ENCODE assay signal across 24 mouse cellular contexts in the genomic region with DNA sequence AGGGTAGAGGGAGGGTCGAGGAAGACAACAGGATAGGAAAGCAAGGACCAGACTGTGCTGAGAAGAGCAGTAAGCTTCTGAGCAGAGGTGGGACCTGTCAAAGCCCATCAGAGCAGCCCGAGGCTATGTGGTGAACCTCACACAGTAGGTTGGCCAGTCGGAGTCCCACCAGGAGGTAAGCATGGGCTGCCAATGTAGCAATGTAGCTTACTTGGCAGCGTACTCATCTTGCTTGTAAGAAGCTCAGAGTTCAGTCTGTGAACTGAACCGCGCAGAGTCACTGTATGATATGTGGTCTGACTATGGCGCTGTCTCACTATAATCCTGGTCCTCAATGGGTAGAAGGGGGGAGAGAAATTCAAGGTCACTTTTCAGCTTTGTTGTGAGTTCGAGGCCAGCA. TPM values are rescaled to one million over a fixed set of nuclear protein-coding genes. Genes with fewer than 3 reads are reported as not detected.
DNase-seq lines count a peak whose midpoint lies in the region; ATAC-seq and TF ChIP-seq lines count a peak whose summit lies in the region.
"Had no signal": no experiment of that assay in that cellular context is flagged by ENCODE, and none has a peak within 500 bp of the region (broad histone marks: within the 10 kb centered on the region; RNA-seq: fewer than 3 reads in every experiment).

No protein-coding gene starts in this region.

- intact Hi-C loops in heart, postnatal 25 days (cut with DNase I), result no loop called here

- ATAC-seq in kidney, embryonic 16.5 days (ENCODE audit: low FRiP score, low TSS enrichment), result no peak
- no peak for ATAC-seq in stomach, embryonic 15.5 days (ENCODE audit: insufficient read depth, low FRiP score, low read depth)
- ATAC-seq in stomach, postnatal 0 days (ENCODE audit: low FRiP score, low TSS enrichment), result no peak
- ATAC-seq: activated CD4-positive, CD25-positive, alpha-beta regulatory T cell, adult 4 months; forebrain, embryonic 15.5 days had no signal

- no peak overlapping the region for H3K9ac ChIP-seq in kidney, embryonic 16.5 days (replicated peaks; ENCODE audit: low read length)
- no peak overlapping the region for H3K9ac ChIP-seq in stomach, embryonic 15.5 days
- no peak overlapping the region for H3K9ac ChIP-seq in stomach, postnatal 0 days (ENCODE audit: low read length)
- H3K9ac ChIP-seq: embryonic facial prominence, embryonic 13.5 days; forebrain, embryonic 12.5 days; forebrain, embryonic 15.5 days; heart, embryonic 13.5 days had no signal

- no peak for TF ChIP-seq CTCF in stomach, postnatal 0 days (IDR thresholded peaks at IDR 0.05; ENCODE audit: low read depth)

- H3K27me3 ChIP-seq in kidney, embryonic 16.5 days (ENCODE audit: insufficient read depth, low read length), result no peaks in the 10 kb centered on the region
- no peaks in the 10 kb centered on the region for H3K27me3 ChIP-seq in stomach, embryonic 15.5 days (replicated peaks)
- no peaks in the 10 kb centered on the region for H3K27me3 ChIP-seq in stomach, postnatal 0 days (ENCODE audit: control insufficient read depth, insufficient read depth, low read length)
- H3K27me3 ChIP-seq: embryonic facial prominence, embryonic 13.5 days; forebrain, embryonic 12.5 days; forebrain, embryonic 15.5 days; heart, embryonic 13.5 days; hindbrain, embryonic 12.5 days had no signal

- no peaks in the 10 kb centered on the region for H3K9me3 ChIP-seq in kidney, embryonic 16.5 days (ENCODE audit: low read length)
- no peaks in the 10 kb centered on the region for H3K9me3 ChIP-seq in stomach, embryonic 15.5 days
- H3K9me3 ChIP-seq in stomach, postnatal 0 days (ENCODE audit: control insufficient read depth, low read length), result no peaks in the 10 kb centered on the region
- H3K9me3 ChIP-seq: embryonic facial prominence, embryonic 10.5 days; embryonic facial prominence, embryonic 13.5 days; forebrain, embryonic 12.5 days; forebrain, embryonic 15.5 days; heart, embryonic 10.5 days; heart, embryonic 13.5 days; hindbrain, embryonic 12.5 days had no signal

- H3K4me3 ChIP-seq in kidney, embryonic 16.5 days (ENCODE audit: low read length), result no peak overlapping the region
- no peak overlapping the region for H3K4me3 ChIP-seq in stomach, embryonic 15.5 days (replicated peaks)
- no peak overlapping the region for H3K4me3 ChIP-seq in stomach, postnatal 0 days (ENCODE audit: low read depth, low read length)
- H3K4me3 ChIP-seq: embryonic facial prominence, embryonic 10.5 days; embryonic facial prominence, embryonic 13.5 days; erythroblast, embryonic 14.5 days; forebrain, embryonic 12.5 days; forebrain, embryonic 15.5 days; heart, adult 2 months; heart, embryonic 10.5 days; heart, embryonic 13.5 days; hindbrain, embryonic 12.5 days had no signal

- 84% methylated on average over 8 of the region's 8 CpGs for WGBS in kidney, embryonic 16.5 days
- 85% methylated on average over 8 of the region's 8 CpGs for WGBS in stomach, embryonic 15.5 days
- 82% methylated on average over 8 of the region's 8 CpGs for WGBS in stomach, postnatal 0 days

- H3K27ac ChIP-seq in kidney, embryonic 16.5 days (ENCODE audit: low read length), result no peak overlapping the region
- peak overlapping the region; percentile 31; the same call in 1 of the 2 replicates for H3K27ac ChIP-seq in stomach, embryonic 15.5 days
- no peak overlapping the region for H3K27ac ChIP-seq in stomach, postnatal 0 days (replicated peaks)
- H3K27ac ChIP-seq: embryonic facial prominence, embryonic 10.5 days; embryonic facial prominence, embryonic 13.5 days; forebrain, embryonic 12.5 days; forebrain, embryonic 15.5 days; heart, adult 2 months; heart, embryonic 10.5 days; heart, embryonic 13.5 days; hindbrain, embryonic 12.5 days had no signal

- H3K4me2 ChIP-seq in kidney, embryonic 16.5 days (replicated peaks; ENCODE audit: low read depth, low read length), result no peak overlapping the region
- H3K4me2 ChIP-seq in stomach, embryonic 15.5 days, result no peak overlapping the region
- no peak overlapping the region for H3K4me2 ChIP-seq in stomach, postnatal 0 days (replicated peaks; ENCODE audit: low read depth)
- H3K4me2 ChIP-seq: embryonic facial prominence, embryonic 13.5 days; forebrain, embryonic 12.5 days; forebrain, embryonic 15.5 days; heart, embryonic 13.5 days; hindbrain, embryonic 12.5 days had no signal

- no peaks in the 10 kb centered on the region for H3K36me3 ChIP-seq in kidney, embryonic 16.5 days (ENCODE audit: insufficient read depth, low read length)
- H3K36me3 ChIP-seq in stomach, embryonic 15.5 days, result no peaks in the 10 kb centered on the region
- H3K36me3 ChIP-seq in stomach, postnatal 0 days (ENCODE audit: control insufficient read depth, insufficient read depth, low read length), result no peaks in the 10 kb centered on the region
- H3K36me3 ChIP-seq: embryonic facial prominence, embryonic 10.5 days; embryonic facial prominence, embryonic 13.5 days; forebrain, embryonic 12.5 days; forebrain, embryonic 15.5 days; heart, embryonic 10.5 days; heart, embryonic 13.5 days; hindbrain, embryonic 12.5 days had no signal

- DNase-seq in heart, adult 11 months, result peak; percentile 79
- DNase-seq in heart, postnatal 25 days (ENCODE audit: low spot score), result no peak
- DNase-seq in kidney, adult 8-10 months, result peak; percentile 15 to 45
- no peak for DNase-seq in kidney, postnatal 10 days
- peak; percentile 38 to 45 for DNase-seq in kidney, postnatal 36 days
- DNase-seq in stomach, postnatal 0 days (ENCODE audit: low spot score), result no peak
- DNase-seq: cerebellum, adult 11-12 months; cerebellum, adult 8-10 months; cerebellum, postnatal 36 days; embryo, embryonic 11 days; gastrocnemius, postnatal 25 days; heart, adult 2 months; heart, postnatal 14 days had no signal

- peaks cover 9% of the 10 kb centered on the region for H3K4me1 ChIP-seq in kidney, embryonic 16.5 days (ENCODE audit: insufficient read depth, low read length)
- H3K4me1 ChIP-seq in stomach, embryonic 15.5 days, result peaks cover 4% of the 10 kb centered on the region; the same call in 1 of the 2 replicates
- H3K4me1 ChIP-seq in stomach, postnatal 0 days (replicated peaks; ENCODE audit: control insufficient read depth, insufficient read depth), result no peaks in the 10 kb centered on the region

- no peak for TF ChIP-seq EP300 in stomach, postnatal 0 days (optimal IDR thresholded peaks at IDR 0.05)

RNA-seq across cellular contexts. Expression of a gene that starts 5.7 kb away (rescaled TPM):
- 10 to 100 TPM; 52.1 to 53.0 TPM for total RNA-seq in heart, postnatal 25 days (2021)
- 18.3 and 19.1 TPM in 2 replicates for polyA plus RNA-seq in kidney, embryonic 16.5 days (2015; fragmentation: Nextera tagmentation; extraction: Ambion mirVana)
- polyA plus RNA-seq in stomach, embryonic 15.5 days (2015; fragmentation: Nextera tagmentation; extraction: Ambion mirVana), result 25.6 and 27.4 TPM in 2 replicates
- 11.6 and 12.8 TPM in 2 replicates for polyA plus RNA-seq in stomach, postnatal 0 days (2015; fragmentation: Nextera tagmentation; extraction: Ambion mirVana)

Comparison
In these comparisons a context has a peak if more than half of its experiments do, and no peak if none do; other contexts are left out.
1. DNase-seq: peak in heart, adult 11 months (single experiment), kidney, adult 8-10 months (2 of 2) and kidney, postnatal 36 days (2 of 2); none in heart, postnatal 25 days (single experiment), kidney, postnatal 10 days (single experiment) and stomach, postnatal 0 days (single experiment).